Mouse (Mus musculus) brain, embryonic 18.5 days (tissue): ENCODE measurements at regions not wholly inside any gene's neighbourhood (a gene's known extent, or its start where the extent isn't known, plus 50 kb on each side); places are given as distances from the start of the nearest gene placed in this dataset.
A peak's percentile ranks its signal among the peaks of the same experiment; 100 is the strongest.
"Not testable (repeated sequence)": the region's sequence is repeated elsewhere in the genome, so short reads cannot be mapped to it uniquely, and the experiment has no call there.

ENCODE experiments used
- DNase-seq: peaks from one replicate; pipeline ENCODE4 v3.0.0-alpha.2; 2012; ENCODE audit warnings: low read depth, low spot score

DNA sequence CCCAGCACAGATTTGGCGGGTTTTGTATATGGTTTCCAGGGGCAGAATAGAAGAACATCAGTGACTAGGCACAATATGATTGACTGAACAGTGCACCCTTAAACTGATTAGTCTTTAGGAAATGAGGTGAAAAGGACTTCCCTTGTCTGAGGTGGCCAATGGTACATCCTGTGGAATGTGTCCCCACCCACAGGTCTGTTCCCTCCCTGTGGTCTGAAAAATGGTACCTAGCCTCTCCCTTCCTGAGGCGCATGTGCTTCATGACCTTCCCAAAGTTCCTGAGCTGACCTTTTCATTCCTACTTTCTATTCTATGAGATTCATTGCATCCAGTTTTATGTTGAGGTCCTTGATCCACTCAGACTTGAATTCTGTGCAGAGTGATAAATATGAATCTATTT is 76.0 kb downstream of the Zfp97 start:
- not testable (repeated sequence) for DNase-seq

- no peak for DNase-seq
These were observed 107.9 kb downstream of the Zfp97 start for GRCm38 (mm10) chr17:17229069-17229468.

GRCm38 (mm10) chr17:17234329-17235185 is 113.3 kb downstream of the Zfp97 start:
- peak; percentile 92 for DNase-seq

DNA sequence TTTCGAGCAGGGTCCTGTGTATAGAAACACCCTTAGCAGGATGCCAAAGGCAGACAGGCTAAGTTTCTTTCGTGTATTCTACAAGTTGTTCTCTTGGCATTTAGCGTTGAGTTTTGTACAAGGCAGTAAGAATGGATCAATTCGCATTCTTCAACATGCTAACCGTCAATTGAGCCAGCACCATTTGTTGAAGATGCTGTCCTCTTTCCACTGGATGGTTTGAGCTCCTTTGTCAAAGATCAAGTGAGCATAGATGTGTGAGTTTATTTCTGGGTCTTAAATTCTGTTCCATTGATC is 113.9 kb downstream of the Zfp97 start:
- not testable (repeated sequence) for DNase-seq
